Mouse (Mus musculus): ENCODE results near the gene Nr5a1.

DNA sequence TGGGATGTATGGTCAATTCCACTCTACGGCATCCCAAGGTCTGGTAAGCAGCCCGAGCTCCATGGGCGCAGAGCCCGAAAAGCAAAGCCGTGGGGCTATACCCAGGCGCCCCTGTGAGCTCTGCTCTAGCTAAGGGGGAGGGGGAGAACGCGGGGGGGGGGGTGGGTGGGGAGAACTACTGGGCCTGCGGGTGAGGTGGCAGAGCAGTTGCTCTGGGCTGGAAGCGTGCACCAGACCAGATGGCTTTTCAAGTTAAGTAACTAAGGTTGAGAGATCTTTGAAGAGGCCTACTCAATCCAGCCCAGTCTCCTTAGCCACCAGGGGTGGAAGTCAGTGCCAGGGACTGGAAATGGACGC lies 1.6 kb downstream of the Nr5a1 start:
- TF ChIP-seq GATA1 (IDR thresholded peaks at IDR 0.05; ENCODE audit: low read length) (no peak), TAL1 (IDR thresholded peaks at IDR 0.05; ENCODE audit: low read length) (no peak)

All from erythroblast, embryonic 14.5 days (primary cell).